Mouse (Mus musculus): ENCODE results near the gene Fastkd3. TPM values are rescaled to one million over a fixed set of nuclear protein-coding genes. Genes with fewer than 3 reads are reported as not detected.
"Not testable (repeated sequence)": the region's sequence is repeated elsewhere in the genome, so short reads cannot be mapped to it uniquely, and the experiment has no call there.

Fastkd3 gene
- total and polyA plus RNA-seq, 3 experiments = 18.8 to 21.5 TPM; not detected in 1

DNA sequence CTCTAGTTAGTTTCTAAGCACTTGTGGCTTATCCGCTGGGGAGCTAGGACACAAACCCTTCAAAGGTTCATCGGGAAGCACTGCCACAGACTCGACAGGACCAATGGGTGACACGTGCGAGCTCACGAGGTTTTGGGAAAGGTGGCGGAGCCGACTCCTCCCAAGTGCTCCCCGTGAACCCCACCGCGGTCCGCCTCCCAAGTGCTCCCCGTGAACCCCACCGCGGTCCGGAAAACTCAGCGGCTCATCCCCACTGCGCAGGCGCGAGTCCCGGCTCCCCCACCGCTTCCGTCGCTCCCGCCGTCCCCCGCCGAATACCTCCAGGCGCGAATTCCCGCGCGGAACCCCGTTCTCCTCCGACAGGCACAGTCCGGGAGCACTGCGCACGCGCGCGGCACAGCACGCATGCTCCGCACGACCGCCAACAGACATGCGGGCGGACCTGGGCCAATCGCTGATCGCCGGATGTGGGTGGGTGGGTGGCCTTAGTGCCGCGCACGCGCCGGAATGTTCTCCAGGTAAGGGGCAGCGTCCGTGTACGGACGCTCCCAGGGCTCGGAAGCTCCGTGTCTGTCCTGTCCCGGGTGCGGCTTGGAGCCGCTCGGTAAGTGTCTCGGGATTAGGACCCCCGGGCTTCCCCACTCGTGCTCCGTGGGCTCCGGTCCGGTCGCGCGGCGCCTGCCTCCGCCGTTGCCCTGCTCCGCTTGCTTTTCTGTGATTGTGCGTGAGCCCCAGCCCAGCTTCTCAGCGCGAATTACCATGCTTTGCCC lies at the start of gene Fastkd3, which contains the start of gene Mtrr (continued):
- TF ChIP-seq ETS1 (IDR thresholded peaks at IDR 0.05; ENCODE audit: low read depth, low read length) (no peak), ZMIZ1 (IDR thresholded peaks at IDR 0.05; ENCODE audit: low read depth, low read length) (no peak; the same call in 1 of the 2 replicates), MAZ (IDR thresholded peaks at IDR 0.05; ENCODE audit: low read depth, low read length) (no peak), POLR2AphosphoS2 (IDR thresholded peaks at IDR 0.05; ENCODE audit: low read length) (no peak)

DNA sequence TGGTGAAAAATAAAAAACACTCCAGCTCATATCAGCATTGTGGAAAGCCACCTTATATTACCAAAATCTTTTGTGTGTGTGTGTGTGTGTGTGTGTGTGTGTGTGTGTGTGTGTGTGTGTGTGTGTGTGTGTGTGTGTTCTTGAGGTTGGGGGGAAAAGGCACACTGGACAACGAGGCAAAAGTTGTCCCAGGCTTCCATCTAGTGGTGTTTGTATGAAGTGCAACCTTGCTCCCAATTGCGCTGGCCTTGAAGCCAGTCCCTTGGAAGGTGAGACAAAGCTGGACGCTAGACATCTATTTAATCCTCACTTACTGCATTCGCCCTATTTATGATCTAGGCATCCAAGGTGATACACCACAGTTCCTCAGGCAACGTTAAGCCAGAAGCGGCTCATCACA lies 28.6 kb upstream of the Fastkd3 start:
- H3K4me1 ChIP-seq (ENCODE audit: control insufficient read depth in 1 of 2, insufficient read depth in 2 of 2, low read length in 2 of 2); H3K79me2 ChIP-seq (ENCODE audit: control insufficient read depth, insufficient read depth, low read length, poor library complexity); H3K4me3 ChIP-seq (ENCODE audit: control insufficient read depth in 1 of 2, insufficient read depth in 1 of 2, low read depth in 2 of 2, low read length in 2 of 2); H3K27me3 ChIP-seq (ENCODE audit: control insufficient read depth in 1 of 2, insufficient read depth in 2 of 2, low read length in 2 of 2); H3K27ac ChIP-seq (ENCODE audit: control insufficient read depth, low read depth, low read length); H3K9me3 ChIP-seq (replicated peaks; ENCODE audit: insufficient read depth, low read length); H3K36me3 ChIP-seq (ENCODE audit: control insufficient read depth in 1 of 2, insufficient read depth in 2 of 2, low read length in 2 of 2); H3K9ac ChIP-seq (ENCODE audit: control insufficient read depth, low read depth, low read length, poor library complexity, severe bottlenecking); DNase-seq (ENCODE audit: low read depth, low spot score): not testable (repeated sequence)

- Histone ChIP-seq H3K4me3 (ENCODE audit: control insufficient read depth in 1 of 2, insufficient read depth in 1 of 2, low read depth in 2 of 2, low read length in 2 of 2) (no peak overlapping the region), H3K9me3 (replicated peaks; ENCODE audit: insufficient read depth, low read length) (no peaks in the 10 kb centered on the region), H3K4me1 (ENCODE audit: control insufficient read depth in 1 of 2, insufficient read depth in 2 of 2, low read length in 2 of 2) (no peaks in the 10 kb centered on the region), H3K79me2 (ENCODE audit: control insufficient read depth, insufficient read depth, low read length, poor library complexity) (no peaks in the 10 kb centered on the region), H3K36me3 (ENCODE audit: control insufficient read depth in 1 of 2, insufficient read depth in 2 of 2, low read length in 2 of 2) (peaks cover 0 to 7% of the 10 kb centered on the region in 2 experiments; a peak in 2 of 4 replicates), H3K9ac (ENCODE audit: control insufficient read depth, low read depth, low read length, poor library complexity, severe bottlenecking) (no peak overlapping the region), H3K27me3 (ENCODE audit: control insufficient read depth in 1 of 2, insufficient read depth in 2 of 2, low read length in 2 of 2) (no peaks in the 10 kb centered on the region), H3K27ac (ENCODE audit: control insufficient read depth, low read depth, low read length) (no peak overlapping the region)
- TF ChIP-seq ETS1 (IDR thresholded peaks at IDR 0.05; ENCODE audit: low read depth, low read length) (no peak), TAL1 (IDR thresholded peaks at IDR 0.05; ENCODE audit: low read length) (no peak), ZNF384 (IDR thresholded peaks at IDR 0.05; ENCODE audit: low read depth, low read length) (no peak), CHD1 (IDR thresholded peaks at IDR 0.05; ENCODE audit: low read depth, low read length) (no peak), SMC3 (IDR thresholded peaks at IDR 0.05; ENCODE audit: low read depth, low read length) (no peak), TBP (IDR thresholded peaks at IDR 0.05; ENCODE audit: low read depth, low read length) (no peak), SIN3A (IDR thresholded peaks at IDR 0.05; ENCODE audit: low read length) (no peak), ZC3H11A (IDR thresholded peaks at IDR 0.05; ENCODE audit: low read depth, low read length) (no peak), RCOR1 (IDR thresholded peaks at IDR 0.05; ENCODE audit: low read depth, low read length) (no peak), UBTF (IDR thresholded peaks at IDR 0.05; ENCODE audit: borderline replicate concordance, insufficient read depth, low read depth, low read length) (no peak), ELF1 (IDR thresholded peaks at IDR 0.05; ENCODE audit: low read depth, low read length) (no peak)
- no peak for DNase-seq (ENCODE audit: low read depth, low spot score)
Observed at GRCm38 (mm10) chr13:68568110-68568509, 13.9 kb upstream of the Fastkd3 start.

Measured in MEL (cell line).